Mouse (Mus musculus): Measurements from ENCODE around the gene Acss1. TPM values are rescaled to one million over a fixed set of nuclear protein-coding genes. Genes with fewer than 3 reads are reported as not detected.

The Acss1 gene
- total RNA-seq, 2 experiments from 2014 or later, result 23.2 to 29.1 TPM

DNA sequence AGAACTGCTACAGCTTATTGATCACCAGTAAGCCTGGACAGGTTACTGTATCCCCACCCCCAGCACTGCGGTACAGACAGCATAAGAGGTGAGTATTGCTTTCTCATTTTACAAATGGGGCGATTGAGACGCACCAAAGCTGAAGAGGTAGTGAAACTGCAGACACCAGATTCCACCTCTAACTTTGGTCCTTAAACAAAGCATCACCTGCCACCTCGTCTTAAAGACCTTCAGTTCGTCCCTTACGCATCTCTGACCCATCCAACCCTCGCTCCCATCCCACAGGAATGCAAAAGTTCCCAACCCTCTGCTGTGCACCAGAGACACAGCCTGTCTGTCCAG, 1.6 kb downstream of the Acss1 start:
- no peak for DNase-seq

DNA sequence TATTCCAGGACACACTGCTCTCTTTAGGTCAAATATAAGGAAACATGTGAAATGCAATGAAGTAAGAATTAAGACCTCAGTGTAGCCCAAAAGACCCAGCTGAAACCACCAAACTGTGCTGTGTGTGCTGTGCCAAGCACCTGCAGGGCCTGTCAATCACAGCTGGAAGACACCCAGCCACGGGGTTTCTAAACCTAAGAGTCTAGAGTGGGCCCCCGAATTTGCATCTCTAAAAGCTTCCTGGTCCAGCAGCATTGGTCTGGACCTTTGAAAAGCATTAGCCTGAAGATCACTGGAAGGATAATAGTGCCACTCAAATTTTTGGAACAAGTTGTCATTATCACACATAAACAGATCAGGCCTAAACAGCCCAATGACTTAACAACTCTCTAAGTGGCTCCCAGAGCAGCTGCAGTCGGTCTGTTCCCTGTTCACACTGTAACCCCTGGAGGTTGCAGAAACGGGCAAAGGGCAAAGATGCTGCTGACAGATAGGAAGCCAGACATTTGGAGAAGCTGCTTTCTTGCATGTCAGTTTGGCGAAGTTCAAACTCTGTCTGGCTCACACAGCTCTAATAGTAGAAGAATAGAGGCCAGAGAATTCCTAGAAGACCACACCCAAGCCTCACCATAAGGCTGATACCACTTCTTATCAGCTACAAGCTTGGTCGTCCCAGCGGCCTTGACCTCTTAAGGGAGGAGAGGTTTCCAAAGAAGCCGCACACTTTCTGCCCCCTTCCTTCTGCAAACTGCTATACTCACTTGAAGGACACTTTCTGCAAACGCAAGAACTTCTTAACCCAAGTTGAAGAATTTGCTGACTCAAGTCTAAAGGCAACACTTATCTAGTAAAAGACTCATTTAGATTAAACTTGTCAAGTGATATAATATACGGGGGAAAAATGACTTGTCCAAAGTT, 2.5 kb downstream of the Acss1 start:
- no peak for DNase-seq

DNA sequence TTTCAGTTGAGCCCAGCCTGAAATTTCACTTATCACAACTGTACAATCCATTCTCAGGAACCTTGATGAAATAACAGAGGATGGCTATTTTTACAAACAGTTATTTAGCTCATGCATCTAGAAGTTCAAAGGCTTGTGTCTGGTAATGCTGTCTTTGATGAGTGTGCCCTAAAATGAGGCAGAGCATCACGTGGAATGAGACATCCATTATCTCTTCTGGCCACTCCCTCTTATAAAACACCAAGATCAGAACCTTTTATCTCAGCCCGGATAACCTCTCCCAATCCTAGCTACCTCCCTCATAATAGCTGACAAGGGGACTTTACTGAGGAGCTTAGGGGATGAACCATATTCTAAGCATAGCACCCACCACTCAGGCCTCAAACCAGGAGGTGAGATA, 3.3 kb downstream of the Acss1 start:
- DNase-seq, result no peak

DNA sequence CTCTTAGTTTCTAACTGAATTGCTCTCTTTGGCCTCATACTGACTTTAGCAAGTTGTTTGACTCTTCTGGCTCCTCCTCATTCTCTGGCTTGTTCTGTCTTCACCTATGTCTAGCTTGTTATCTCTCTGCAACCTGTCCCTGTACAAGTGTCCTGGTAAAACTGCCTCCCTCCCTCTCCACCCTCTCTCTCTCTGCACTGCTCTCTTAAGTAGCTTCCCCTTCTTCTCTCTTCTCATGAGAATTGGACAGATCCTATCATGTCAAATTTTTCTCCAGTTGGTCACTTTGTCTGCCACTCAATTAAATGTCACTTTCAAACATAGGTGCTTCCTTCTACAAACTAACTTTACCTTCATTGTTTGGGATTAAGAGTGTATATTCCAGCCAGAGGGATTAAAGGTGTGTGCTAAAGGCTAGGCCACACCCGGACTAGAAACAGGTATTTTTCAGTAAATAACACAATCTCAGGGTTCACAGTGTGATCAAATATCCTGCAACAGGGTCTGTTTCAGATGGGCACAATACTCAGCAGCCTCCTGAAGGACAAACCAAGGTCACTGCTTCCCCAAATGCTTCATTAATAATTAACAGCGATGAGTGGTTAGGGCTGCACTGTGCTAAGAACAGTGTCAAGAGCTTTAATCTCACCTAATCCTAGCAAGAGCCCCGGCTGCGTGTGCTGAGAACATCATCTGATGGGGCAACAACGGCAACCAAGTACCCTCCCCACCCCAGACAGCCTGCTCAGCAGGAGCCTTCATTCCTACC, 4.0 kb downstream of the Acss1 start:
- no peak for DNase-seq

DNA sequence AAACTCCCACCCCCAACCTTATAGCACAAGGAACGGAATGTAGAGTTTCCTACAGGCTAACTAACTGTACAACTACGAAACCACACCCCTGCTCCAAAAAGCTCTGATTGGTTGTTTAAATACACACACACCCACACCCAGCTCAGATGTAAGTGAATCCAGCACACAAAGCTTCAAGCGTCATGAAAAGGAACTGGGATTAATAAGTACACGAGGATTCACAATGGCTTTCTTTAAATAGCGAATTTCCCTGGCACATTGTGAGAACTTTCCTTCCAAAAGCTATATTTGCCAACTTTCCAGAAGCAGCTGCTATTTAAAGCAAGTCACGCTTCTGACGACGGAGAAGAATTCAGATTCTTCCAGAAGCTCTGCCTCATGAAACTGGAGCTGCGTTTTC, 5.0 kb downstream of the Acss1 start:
- DNase-seq, result no peak

DNA sequence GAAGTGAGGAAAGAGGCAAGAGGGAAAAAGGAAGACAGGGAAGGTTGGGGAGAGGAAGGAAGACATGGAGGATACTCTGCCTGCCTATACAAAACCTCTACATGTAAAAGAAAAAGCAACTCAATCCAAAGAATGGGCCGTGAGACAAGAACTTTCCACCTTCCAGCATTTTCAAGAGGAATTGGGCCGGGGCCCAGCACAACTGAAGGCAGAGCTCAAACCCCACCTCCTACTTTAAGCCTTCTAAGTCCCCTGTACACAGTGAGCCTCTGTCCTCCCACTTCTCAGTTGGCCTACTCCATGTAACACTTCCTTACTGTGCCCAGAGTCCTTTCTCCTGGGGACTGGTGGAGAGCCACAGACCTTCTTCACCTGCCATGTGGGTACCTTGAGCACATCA, 6.3 kb downstream of the Acss1 start:
- DNase-seq, result no peak

DNA sequence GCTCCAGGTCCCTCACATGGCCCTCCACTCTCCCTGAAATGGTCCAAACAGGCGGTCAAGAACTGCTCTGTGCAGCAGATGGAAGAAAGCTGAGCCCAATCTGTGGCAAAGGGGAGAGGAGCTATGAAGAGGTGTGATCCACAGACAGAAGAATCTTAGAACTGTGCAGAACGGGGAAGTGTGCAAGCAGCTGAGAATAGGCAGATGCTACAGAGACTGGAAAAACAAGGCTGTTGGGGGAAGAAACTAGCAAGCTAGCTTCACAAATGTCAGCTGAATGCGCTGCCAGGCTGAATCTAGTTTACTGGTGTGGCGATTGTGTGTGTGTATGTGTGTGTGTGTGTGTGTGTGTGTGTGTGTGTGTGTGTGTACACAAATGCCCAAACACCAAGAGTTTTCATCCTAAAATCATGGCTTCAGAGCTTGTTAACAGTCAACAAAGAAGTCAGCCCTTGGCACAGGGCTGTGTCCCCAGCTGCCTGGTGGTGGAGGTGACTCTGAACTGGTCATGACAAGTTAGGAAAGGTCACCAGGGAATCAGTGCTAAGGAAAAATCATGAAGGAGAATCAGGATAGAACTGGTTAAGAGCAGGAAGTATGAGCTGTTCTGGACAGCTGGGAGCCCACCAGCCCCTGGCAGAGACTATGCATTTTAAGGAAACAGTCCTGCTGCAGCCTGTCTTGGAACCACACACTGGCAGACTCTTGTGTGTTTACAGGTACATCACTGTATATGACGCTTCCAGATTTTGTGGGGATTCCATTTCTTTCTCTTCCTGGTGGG, 7.4 kb downstream of the Acss1 start:
- no peak for DNase-seq

DNA sequence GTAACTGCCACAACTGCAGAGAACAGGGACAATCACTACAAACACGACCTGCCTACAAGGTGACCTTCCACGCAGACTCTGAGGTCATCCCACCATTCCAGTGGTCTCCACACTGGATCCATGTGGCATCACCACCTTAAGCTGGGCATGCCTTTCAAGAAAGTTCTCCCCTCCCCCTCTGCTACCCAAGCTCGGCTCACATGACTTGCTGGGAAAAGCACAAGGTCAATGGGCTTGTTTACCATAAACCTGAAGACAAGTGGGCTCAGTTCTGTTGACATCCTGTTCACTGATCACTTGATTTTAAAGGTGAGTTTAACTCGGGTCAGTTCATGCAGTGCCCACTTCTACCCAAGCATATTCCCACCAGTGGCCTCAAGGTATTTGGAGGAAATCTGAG, 8.3 kb downstream of the Acss1 start:
- no peak for DNase-seq

DNA sequence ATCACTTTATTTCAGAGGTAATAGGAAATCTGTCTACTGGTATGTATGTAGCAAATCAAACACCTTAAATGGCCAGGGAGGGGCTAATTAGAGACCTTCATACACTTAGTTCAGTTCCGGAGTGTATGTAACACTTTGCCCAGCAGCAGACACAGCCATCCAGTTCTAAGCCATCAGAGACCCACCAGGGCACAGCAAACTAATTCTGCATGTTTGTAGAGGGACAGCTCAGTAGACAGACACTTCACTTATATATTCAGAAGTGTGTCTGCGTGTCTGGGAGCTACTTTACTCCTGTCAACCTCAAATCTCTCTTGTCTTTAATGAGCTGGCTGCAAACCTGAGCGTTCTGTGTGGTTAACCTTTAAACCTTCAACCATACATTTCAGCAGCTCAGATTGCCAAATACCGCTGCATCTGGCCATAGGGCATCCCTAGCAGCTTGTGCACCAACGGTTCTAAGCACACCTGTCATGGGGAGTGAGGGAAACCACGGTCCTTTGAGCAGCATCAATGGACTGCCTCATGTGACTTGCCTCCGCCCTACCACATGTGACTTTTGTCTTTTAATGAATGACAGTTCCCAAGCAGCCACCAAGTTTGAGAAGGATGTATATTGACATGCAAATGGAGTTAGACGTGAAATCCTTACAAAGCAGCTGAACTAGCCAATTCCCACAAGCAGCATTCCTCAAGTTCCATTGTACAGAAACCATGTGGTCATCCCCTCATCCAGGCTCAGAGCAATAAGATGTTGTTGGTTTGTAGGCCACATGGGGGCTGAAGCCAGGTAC, 11.1 kb downstream of the Acss1 start:
- DNase-seq, result no peak

DNA sequence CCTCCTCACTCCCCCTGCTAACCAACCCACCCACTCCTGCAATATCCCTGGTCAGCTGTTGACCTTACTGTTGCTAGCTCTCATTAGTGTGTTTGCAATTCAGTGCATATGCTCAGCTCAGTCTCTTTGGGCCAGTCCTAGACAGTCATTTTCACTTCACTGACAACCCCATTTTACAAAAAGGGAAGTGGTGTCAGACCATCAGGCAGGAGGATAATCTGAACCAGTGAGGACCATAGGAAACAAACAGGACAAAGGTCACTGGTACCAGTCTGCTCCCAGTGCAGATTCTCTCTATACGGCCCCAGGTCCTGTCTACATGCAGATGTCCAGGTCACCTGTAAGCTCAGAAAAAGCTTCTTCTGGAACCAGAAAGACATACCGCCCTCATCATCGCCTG, 12.2 kb downstream of the Acss1 start:
- DNase-seq, result no peak

DNA sequence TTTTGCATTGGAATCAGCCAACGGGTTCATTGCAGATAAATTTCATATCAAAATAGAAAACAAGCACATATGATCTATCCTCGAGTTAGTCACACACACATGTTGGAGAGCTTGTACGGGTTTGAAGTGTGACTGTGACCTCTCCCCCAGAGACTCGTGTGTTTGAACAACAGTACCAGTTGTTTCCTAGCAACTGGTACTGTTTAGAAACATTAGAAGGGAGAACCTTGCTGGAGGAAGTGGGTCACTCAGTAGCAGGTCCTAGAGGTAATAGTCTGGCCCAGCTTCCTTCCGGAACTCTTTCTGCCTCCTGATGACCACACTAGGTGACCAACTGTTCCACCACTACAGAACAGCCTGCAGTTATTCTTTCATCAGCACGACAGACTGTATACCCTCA, 13.0 kb downstream of the Acss1 start:
- DNase-seq, result no peak

DNA sequence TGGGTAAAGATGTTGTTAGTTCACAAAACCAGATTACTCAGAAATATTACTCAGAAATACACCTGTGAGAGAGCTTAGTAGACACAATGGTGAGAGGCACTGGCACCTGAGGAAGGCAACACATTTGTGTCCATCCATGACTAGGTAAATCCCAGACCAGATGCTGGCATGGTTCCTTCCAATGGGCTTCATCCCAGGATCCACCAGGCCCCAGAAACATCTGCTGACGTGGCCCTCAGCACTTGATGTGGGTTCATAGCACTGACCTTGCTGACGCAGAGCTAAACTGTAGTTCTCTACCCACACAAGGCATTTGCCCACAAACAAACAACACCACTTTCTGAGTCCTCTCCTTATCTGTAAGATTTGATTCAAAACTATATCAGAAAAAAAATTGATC, 13.5 kb downstream of the Acss1 start:
- DNase-seq, result no peak

DNA sequence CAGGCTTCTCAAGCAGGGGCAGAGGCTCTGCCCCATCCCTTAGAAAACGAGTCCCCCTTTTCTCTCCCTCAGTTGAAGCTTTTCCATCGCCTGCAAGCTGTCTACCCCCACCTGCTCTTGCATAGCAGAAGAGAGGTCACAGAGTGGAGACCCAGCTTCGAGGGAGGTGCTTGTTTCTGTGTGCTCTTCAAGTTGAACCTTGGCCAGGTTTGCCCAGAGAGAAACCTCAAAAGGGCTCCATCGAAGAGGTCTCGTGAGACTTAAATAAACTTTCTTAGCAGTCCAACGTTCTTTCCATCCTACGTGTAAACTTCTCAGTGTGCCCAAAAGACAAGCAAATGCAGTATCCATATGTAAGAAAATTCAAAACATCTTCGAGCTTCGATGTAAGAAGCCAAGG, 16.9 kb downstream of the Acss1 start:
- no peak for DNase-seq

DNA sequence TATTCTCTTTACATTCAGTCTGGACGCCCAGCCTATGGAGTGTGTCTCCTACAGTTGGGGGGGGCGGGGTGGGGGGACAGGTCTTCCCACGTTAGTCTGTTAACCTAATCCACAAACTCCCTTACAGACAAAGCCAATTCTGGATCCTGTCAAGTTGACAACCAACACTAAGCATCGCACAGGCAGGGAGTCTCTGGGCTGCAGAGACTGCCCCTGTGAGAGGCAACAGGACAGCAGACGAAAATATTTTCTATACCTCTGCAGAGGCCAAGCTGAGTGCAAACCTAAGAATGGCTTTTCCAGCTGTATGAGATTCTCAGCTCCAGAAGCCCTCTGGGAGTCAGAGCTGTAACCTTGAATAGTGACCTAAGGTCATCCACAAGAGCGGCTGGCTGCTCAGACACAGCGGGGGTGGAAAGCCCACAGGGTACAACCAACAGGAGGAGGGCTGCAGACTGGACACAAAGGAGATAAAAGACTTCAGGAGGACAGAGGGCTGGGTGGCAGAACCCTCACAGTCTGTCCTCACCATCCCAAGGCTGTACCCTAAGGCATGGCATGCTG, 17.7 kb downstream of the Acss1 start:
- DNase-seq, result no peak

DNA sequence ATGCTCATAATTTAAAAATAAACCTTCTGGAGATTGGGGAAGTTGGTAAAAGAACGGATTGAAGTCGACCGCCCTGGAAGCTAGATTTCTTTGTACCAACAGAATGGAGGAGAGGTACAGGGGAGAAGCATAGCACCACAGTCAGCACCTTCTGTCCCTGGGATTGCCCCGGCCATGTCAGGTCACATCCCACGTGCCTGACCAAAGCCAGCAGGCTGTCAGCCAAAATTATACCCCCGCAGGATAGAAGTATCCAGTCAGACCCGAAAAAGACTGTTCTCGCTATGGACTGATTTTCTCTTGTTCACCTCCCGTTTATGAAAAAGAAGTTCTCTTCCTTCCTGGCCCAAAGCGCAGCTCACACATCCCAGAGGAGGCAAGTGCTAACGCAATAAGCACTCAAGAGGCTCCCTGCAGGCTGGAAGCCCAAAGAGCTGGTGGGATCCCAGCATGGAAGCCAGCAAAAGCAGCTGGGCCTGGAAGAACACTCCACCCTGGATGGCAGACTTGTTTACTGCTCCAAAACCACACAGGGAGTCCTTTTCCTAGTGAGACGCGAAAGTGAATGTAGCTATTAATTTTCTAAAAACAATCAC, 19.9 kb downstream of the Acss1 start:
- no peak for DNase-seq

DNA sequence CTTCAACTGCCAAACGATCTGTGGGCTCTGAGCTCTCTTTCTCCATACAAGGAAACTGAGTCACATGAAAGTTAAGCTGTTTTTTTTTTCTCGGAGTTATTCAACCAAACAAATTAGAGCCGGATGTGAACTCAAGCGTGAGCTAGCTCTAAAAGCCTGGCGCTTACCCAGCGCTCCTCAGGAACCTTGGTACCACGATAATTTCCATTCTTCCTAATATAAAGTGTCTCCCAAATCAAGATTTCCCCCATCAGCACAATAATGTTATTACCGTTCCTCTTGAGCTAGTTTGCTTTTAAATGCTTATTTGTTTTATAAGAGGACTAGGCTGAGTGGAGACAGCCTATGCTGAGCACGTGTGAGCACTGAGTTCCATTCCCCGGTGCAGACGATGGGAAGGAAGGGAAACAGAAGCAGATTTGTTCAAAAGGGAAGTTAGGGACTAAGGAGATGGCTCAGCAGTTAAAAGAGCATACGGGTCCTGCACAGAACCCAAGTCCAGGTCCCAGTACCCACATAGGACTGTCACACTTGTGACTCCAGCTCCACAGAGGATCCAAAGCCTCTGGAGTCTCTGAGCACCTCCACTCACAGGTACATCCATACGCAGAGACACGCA, 20.5 kb downstream of the Acss1 start:
- no peak for DNase-seq

DNA sequence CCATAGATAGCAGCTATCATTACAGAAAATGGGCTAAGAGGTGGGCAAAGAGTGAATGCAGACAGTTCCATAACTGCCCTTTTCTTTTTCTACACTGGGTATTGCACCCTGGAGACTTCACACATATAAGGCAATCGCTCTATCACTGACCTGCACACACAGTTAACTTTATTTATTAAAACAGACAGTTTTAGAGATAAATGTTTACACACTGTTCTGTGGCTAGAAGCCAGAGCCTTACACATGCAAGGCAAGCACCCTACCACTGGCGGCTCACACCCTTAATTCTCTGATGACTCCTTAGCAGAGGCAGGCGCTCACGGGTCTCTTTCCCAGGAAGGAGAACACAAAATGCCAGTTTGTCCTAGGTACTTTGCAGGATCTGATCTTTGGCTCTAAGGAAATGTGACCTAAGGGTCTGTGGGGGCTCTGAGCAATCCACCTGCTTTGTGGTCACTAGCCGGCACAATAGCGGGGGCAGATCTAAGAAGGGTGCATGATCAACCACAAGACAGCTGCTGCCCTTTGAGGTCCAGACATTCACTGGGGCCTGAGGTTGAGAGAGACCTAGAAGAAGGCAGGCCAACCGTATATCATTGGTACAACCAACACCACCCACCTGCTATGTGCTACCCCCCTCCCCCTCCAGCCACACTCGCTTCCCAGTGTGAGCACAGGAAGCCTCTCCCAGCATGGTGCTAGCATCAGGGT, 21.7 kb downstream of the Acss1 start:
- DNase-seq, result no peak

DNA sequence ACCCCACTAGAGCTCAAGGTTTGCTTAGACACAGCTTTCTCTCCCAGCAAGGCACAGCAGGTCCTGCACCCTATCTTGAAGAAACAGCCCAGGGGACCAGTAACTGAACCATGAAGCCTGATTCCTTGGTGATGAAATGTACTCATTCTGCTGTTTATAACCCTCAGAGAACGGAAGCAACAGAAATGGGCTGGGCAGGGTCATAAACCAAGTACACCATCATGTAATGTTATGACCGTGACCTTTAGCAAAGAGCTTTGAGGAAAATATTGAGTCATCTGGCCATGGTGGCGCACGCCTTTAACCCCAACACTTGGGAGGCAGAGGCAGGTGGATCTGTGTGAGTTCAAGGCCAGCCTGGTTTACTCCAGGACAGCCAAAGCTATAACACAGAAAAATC, 23.1 kb downstream of the Acss1 start:
- DNase-seq, result no peak

DNA sequence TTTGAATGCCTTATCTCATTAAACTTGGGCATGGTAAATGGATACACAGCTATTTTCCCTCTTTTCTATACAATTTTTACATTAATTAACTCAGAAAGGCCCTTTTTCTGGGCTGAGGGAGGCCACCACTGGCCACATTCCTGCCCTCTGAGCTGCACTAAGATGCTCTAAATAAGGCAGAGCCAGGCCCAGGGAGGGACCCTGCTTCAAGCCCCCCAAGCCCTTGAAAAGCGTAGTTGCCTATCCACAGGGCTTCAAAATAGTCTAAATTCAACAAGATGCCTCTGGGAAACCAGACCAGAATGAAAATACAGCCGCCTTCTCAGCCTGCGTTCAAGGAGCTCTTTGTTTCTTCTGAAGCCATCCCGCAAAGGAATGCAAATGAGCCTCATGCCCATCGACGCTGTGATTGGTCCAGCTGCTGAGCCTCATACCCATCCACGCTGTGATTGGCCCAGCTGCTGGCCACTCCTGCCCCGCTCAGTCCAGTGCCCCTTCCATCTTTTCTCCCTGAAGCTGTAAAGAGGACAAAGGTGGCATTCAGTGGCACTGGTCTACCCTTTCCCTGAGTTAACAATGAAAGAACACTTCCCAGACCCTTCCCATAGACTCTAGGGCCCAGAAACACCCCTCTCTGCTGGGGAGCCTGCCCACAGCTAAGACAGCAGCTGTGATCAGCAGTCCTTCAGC, 24.4 kb downstream of the Acss1 start:
- DNase-seq, result no peak

DNA sequence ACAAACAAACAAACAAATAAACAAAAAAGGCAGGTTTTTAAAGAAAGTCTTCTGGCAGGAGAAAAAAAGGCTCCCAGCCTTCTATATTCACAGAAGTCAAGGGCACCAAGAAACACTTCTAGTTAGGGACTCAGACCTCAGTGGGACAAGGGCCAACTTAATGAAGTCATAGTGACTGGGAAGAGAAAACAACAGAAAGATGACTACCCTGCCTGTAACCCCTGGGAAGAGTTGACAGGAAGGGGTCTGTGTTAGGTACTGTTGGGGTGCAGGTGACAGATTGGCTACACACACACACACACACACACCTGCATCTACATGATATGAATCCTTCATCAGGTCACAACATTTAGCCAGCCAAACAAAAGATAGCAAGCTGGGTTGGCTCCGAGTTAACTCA, 25.1 kb downstream of the Acss1 start:
- peak; percentile 24 for DNase-seq
